Mouse (Mus musculus): ENCODE data around the gene Neurog1. TPM values are rescaled to one million over a fixed set of nuclear protein-coding genes. Genes with fewer than 3 reads are reported as not detected.

The Neurog1 gene
- polyA plus RNA-seq, 1 experiment = not detected

- H3K4me3 ChIP-seq (ENCODE audit: insufficient read depth, low read length) = no peak overlapping the region
- H3K4me1 ChIP-seq (ENCODE audit: control insufficient read depth, insufficient read depth, low read length) = no peaks in the 10 kb centered on the region
- no peak overlapping the region for H3K27ac ChIP-seq (ENCODE audit: insufficient read depth, low read length)
- no peak for TF ChIP-seq CTCF (IDR thresholded peaks at IDR 0.05; ENCODE audit: borderline replicate concordance, insufficient read depth, low read length)
- TF ChIP-seq POLR2A (IDR thresholded peaks at IDR 0.05; ENCODE audit: low read depth, low read length) = no peak
Observed at GRCm38 (mm10) chr13:56283321-56283720, 31.4 kb upstream of the Neurog1 start.

GRCm38 (mm10) chr13:56280356-56280755 is 28.4 kb upstream of the Neurog1 start:
- H3K4me1 ChIP-seq (ENCODE audit: control insufficient read depth, insufficient read depth, low read length) = no peaks in the 10 kb centered on the region
- TF ChIP-seq CTCF (IDR thresholded peaks at IDR 0.05; ENCODE audit: borderline replicate concordance, insufficient read depth, low read length) (no peak), POLR2A (IDR thresholded peaks at IDR 0.05; ENCODE audit: low read depth, low read length) (no peak)
- H3K27ac ChIP-seq (ENCODE audit: insufficient read depth, low read length) = no peak overlapping the region
- no peak overlapping the region for H3K4me3 ChIP-seq (ENCODE audit: insufficient read depth, low read length)

- Histone ChIP-seq H3K27ac (ENCODE audit: insufficient read depth, low read length) (no peak overlapping the region), H3K4me1 (ENCODE audit: control insufficient read depth, insufficient read depth, low read length) (no peaks in the 10 kb centered on the region), H3K4me3 (ENCODE audit: insufficient read depth, low read length) (no peak overlapping the region)
- TF ChIP-seq POLR2A (IDR thresholded peaks at IDR 0.05; ENCODE audit: low read depth, low read length) (no peak), CTCF (IDR thresholded peaks at IDR 0.05; ENCODE audit: borderline replicate concordance, insufficient read depth, low read length) (peak; percentile 59)
Observed at GRCm38 (mm10) chr13:56279439-56279838, 27.5 kb upstream of the Neurog1 start.

- Histone ChIP-seq H3K27ac (ENCODE audit: insufficient read depth, low read length) (no peak overlapping the region), H3K4me3 (ENCODE audit: insufficient read depth, low read length) (no peak overlapping the region)
- TF ChIP-seq CTCF (IDR thresholded peaks at IDR 0.05; ENCODE audit: borderline replicate concordance, insufficient read depth, low read length) (no peak), POLR2A (IDR thresholded peaks at IDR 0.05; ENCODE audit: low read depth, low read length) (no peak)
Observed at GRCm38 (mm10) chr13:56275171-56275570, 23.2 kb upstream of the Neurog1 start.

GRCm38 (mm10) chr13:56270124-56270523 is 18.2 kb upstream of the Neurog1 start:
- H3K27ac ChIP-seq (ENCODE audit: insufficient read depth, low read length) = no peak overlapping the region
- H3K4me1 ChIP-seq (ENCODE audit: control insufficient read depth, insufficient read depth, low read length) = no peaks in the 10 kb centered on the region
- H3K4me3 ChIP-seq (ENCODE audit: insufficient read depth, low read length) = no peak overlapping the region
- no peak for TF ChIP-seq CTCF (IDR thresholded peaks at IDR 0.05; ENCODE audit: borderline replicate concordance, insufficient read depth, low read length)
- no peak for TF ChIP-seq POLR2A (IDR thresholded peaks at IDR 0.05; ENCODE audit: low read depth, low read length)

More at GRCm38 (mm10) chr13:56275171-56275570, 23.2 kb upstream of the Neurog1 start:
- H3K4me1 ChIP-seq (ENCODE audit: control insufficient read depth, insufficient read depth, low read length) = no peaks in the 10 kb centered on the region

- H3K4me1 ChIP-seq (ENCODE audit: control insufficient read depth, insufficient read depth, low read length) = no peaks in the 10 kb centered on the region
- H3K4me3 ChIP-seq (ENCODE audit: insufficient read depth, low read length) = no peak overlapping the region
- no peak overlapping the region for H3K27ac ChIP-seq (ENCODE audit: insufficient read depth, low read length)
- TF ChIP-seq POLR2A (IDR thresholded peaks at IDR 0.05; ENCODE audit: low read depth, low read length) (no peak), CTCF (IDR thresholded peaks at IDR 0.05; ENCODE audit: borderline replicate concordance, insufficient read depth, low read length) (no peak)
Observed at GRCm38 (mm10) chr13:56267396-56267795, 15.4 kb upstream of the Neurog1 start.

GRCm38 (mm10) chr13:56266435-56266834 is 14.5 kb upstream of the Neurog1 start:
- Histone ChIP-seq H3K27ac (ENCODE audit: insufficient read depth, low read length) (no peak overlapping the region), H3K4me1 (ENCODE audit: control insufficient read depth, insufficient read depth, low read length) (no peaks in the 10 kb centered on the region), H3K4me3 (ENCODE audit: insufficient read depth, low read length) (no peak overlapping the region)
- TF ChIP-seq CTCF (IDR thresholded peaks at IDR 0.05; ENCODE audit: borderline replicate concordance, insufficient read depth, low read length) (no peak), POLR2A (IDR thresholded peaks at IDR 0.05; ENCODE audit: low read depth, low read length) (no peak)

- Histone ChIP-seq H3K4me1 (ENCODE audit: control insufficient read depth, insufficient read depth, low read length) (no peaks in the 10 kb centered on the region), H3K27ac (ENCODE audit: insufficient read depth, low read length) (no peak overlapping the region), H3K4me3 (ENCODE audit: insufficient read depth, low read length) (no peak overlapping the region)
- TF ChIP-seq CTCF (IDR thresholded peaks at IDR 0.05; ENCODE audit: borderline replicate concordance, insufficient read depth, low read length) (no peak), POLR2A (IDR thresholded peaks at IDR 0.05; ENCODE audit: low read depth, low read length) (no peak)
Observed at GRCm38 (mm10) chr13:56265661-56266060, 13.7 kb upstream of the Neurog1 start.

- TF ChIP-seq POLR2A (IDR thresholded peaks at IDR 0.05; ENCODE audit: low read depth, low read length) (no peak), CTCF (IDR thresholded peaks at IDR 0.05; ENCODE audit: borderline replicate concordance, insufficient read depth, low read length) (no peak)
- Histone ChIP-seq H3K27ac (ENCODE audit: insufficient read depth, low read length) (no peak overlapping the region), H3K4me1 (ENCODE audit: control insufficient read depth, insufficient read depth, low read length) (no peaks in the 10 kb centered on the region; the same call in 1 of the 2 replicates), H3K4me3 (ENCODE audit: insufficient read depth, low read length) (no peak overlapping the region)
Observed at GRCm38 (mm10) chr13:56262269-56262668, 10.3 kb upstream of the Neurog1 start.

GRCm38 (mm10) chr13:56260344-56260780 is 8.4 kb upstream of the Neurog1 start:
- TF ChIP-seq CTCF (IDR thresholded peaks at IDR 0.05; ENCODE audit: borderline replicate concordance, insufficient read depth, low read length) (no peak), POLR2A (IDR thresholded peaks at IDR 0.05; ENCODE audit: low read depth, low read length) (no peak)
- H3K4me3 ChIP-seq (ENCODE audit: insufficient read depth, low read length) = no peak overlapping the region
- H3K27ac ChIP-seq (ENCODE audit: insufficient read depth, low read length) = no peak overlapping the region
- H3K4me1 ChIP-seq (ENCODE audit: control insufficient read depth, insufficient read depth, low read length) = no peaks in the 10 kb centered on the region; the same call in 1 of the 2 replicates

GRCm38 (mm10) chr13:56259926-56260250 is 7.9 kb upstream of the Neurog1 start:
- Histone ChIP-seq H3K4me1 (ENCODE audit: control insufficient read depth, insufficient read depth, low read length) (no peaks in the 10 kb centered on the region; the same call in 1 of the 2 replicates), H3K4me3 (ENCODE audit: insufficient read depth, low read length) (no peak overlapping the region), H3K27ac (ENCODE audit: insufficient read depth, low read length) (no peak overlapping the region)
- no peak for TF ChIP-seq CTCF (IDR thresholded peaks at IDR 0.05; ENCODE audit: borderline replicate concordance, insufficient read depth, low read length)

Data from embryonic fibroblast, embryonic 13.5 days (primary cell).